Mouse (Mus musculus) splenic B cell, adult 2 months (primary cell): ENCODE measurements around the gene Gm20604.
A peak's percentile ranks its signal among the peaks of the same experiment; 100 is the strongest.

Experiments
- DNase-seq: peaks from one replicate; pipeline ENCODE4 v3.0.0-alpha.2; 2011; ENCODE audit warnings: low read depth, low spot score
- H3K27me3 ChIP-seq: 2 replicates; pipeline ENCODE4 v1.6.1; 2012; ENCODE audit warnings: mild to moderate bottlenecking, low read length, moderate library complexity, mixed read lengths; ENCODE audit not compliant: control insufficient read depth, poor library complexity, insufficient read depth, severe bottlenecking
- H3K36me3 ChIP-seq: 2 replicates; pipeline ENCODE4 v1.6.1; 2012; ENCODE audit warnings: mild to moderate bottlenecking, low read length, moderate library complexity, mixed read lengths; ENCODE audit not compliant: control insufficient read depth, poor library complexity, insufficient read depth, severe bottlenecking

Gene Gm20604

DNA sequence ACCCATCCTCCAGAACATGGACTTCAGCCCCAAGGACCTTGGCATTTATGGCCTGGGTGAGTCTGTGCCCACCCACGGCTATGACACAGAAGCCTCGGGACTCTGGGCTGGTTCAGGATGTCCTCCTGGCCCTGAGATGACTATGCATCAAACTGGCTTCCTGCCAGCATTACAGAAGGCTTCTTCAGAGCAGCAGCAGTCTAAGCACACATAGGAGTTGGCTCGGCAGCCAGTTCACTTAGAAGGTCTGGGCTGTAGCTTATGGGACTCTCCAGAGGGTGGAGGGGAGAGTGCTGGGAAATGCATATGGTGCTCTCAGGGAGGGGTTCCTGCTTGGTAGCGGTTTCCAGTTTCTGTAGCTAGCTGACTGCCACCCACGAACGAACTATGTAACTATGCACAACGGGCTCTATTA lies 32.7 kb downstream of the Gm20604 start:
- no peak for DNase-seq
- H3K36me3 ChIP-seq = no peaks in the 10 kb centered on the region
- H3K27me3 ChIP-seq = no peaks in the 10 kb centered on the region

- no peak for DNase-seq
- no peaks in the 10 kb centered on the region for H3K36me3 ChIP-seq
- no peaks in the 10 kb centered on the region for H3K27me3 ChIP-seq
Observed at GRCm38 (mm10) chr12:102725146-102725545, 33.3 kb downstream of the Gm20604 start.

DNA sequence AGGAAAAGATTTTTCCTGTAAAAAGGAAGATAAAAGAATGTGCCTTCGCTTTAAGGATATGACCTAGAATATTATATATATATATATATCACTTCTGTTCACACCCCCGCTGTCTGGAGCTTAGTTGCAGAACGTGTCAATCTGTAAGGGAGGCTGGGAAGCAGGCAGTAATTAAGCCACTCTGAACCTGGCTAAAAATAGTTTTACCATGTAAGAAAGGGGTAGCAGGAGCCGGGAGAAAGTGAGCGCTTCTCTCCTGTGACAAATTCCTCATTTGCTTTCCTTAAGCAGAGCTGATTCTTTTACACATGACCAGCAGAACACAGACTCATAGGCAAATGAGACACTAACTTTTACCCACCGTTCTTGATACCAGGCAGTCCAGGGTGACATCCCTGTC lies 34.6 kb downstream of the Gm20604 start:
- no peaks in the 10 kb centered on the region for H3K36me3 ChIP-seq
- no peaks in the 10 kb centered on the region for H3K27me3 ChIP-seq
- DNase-seq = no peak

DNA sequence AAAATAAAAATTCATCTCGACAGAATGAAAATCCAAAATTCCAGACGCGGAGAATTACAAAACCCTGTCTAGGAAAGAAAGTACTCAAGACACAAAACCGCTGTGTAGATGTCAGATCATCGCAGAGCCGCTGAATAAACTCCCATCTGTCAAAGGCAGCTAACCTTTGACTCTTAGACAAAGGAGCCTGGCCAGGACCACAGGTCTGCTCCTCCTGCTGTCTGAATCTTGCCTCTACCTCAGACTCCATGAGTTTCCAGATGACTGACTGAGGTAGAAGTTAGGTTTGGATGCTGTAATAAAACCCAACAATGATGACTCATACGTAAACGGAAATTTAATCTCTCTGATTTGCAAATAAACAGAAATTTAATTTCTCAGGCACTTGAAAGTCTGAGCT lies 35.5 kb downstream of the Gm20604 start:
- no peaks in the 10 kb centered on the region for H3K27me3 ChIP-seq
- DNase-seq = no peak
- no peaks in the 10 kb centered on the region for H3K36me3 ChIP-seq

GRCm38 (mm10) chr12:102722451-102722850 lies 36.0 kb downstream of the Gm20604 start:
- no peak for DNase-seq
- H3K36me3 ChIP-seq = no peaks in the 10 kb centered on the region

GRCm38 (mm10) chr12:102719552-102720315 lies 38.7 kb downstream of the Gm20604 start:
- Histone ChIP-seq H3K27me3 (no peaks in the 10 kb centered on the region), H3K36me3 (no peaks in the 10 kb centered on the region)
- DNase-seq = peak; percentile 80

More at GRCm38 (mm10) chr12:102722451-102722850, 36.0 kb downstream of the Gm20604 start:
- H3K27me3 ChIP-seq = no peaks in the 10 kb centered on the region

- H3K36me3 ChIP-seq = no peaks in the 10 kb centered on the region
- H3K27me3 ChIP-seq = no peaks in the 10 kb centered on the region
- DNase-seq = no peak
Observed at GRCm38 (mm10) chr12:102714654-102715395, 43.6 kb downstream of the Gm20604 start.

DNA sequence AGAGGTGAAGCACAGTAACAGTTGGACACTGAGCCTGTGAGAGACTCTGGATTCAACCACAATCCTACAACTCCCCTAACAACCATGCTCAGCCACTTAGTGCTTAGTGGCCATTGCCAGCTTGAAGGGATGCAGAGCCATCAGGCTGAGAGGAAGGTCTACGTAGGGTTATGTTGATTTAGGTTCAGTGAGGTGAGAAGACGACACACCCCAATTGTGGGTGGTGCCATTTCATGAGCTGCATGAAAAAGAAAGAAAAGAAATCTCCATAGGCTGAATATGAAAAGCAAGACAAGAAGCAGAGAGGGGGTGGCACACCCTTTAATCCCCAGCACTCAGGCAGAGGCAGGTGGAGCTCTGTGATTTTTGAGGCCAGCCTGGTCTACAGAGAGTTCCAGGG lies 44.4 kb downstream of the Gm20604 start:
- peak; percentile 71 for DNase-seq
- H3K36me3 ChIP-seq = no peaks in the 10 kb centered on the region
- H3K27me3 ChIP-seq = no peaks in the 10 kb centered on the region

GRCm38 (mm10) chr12:102713153-102713865 lies 45.2 kb downstream of the Gm20604 start:
- Histone ChIP-seq H3K27me3 (no peaks in the 10 kb centered on the region), H3K36me3 (no peaks in the 10 kb centered on the region)
- peak; percentile 35 for DNase-seq

DNA sequence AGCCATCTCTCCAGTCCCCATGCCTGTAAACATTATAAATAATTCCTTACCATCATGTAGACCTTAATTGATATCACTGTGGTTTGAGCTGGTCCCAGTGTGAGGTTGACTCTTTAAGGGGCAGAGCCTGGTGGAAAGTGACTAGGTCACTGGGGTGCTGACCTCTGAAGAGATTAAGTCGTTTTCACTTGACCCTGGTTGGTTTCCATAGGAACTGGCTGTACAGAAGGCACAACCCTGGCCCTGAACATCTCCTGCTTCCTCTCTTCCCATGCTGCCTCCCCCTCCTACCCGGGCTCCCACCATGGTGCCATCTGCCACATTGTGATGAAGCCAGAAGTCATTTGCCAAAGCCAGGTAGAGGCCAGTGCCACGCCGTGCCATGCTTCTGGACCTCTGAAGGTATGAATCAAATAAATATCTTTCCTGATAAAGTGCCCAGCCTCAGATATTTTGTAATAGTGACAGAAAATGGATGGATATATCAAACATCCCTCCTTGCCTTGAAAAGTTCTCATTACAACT lies 47.6 kb downstream of the Gm20604 start:
- DNase-seq = no peak
- no peaks in the 10 kb centered on the region for H3K27me3 ChIP-seq
- no peaks in the 10 kb centered on the region for H3K36me3 ChIP-seq

- H3K36me3 ChIP-seq = no peaks in the 10 kb centered on the region
- no peak for DNase-seq
- H3K27me3 ChIP-seq = no peaks in the 10 kb centered on the region
Observed at GRCm38 (mm10) chr12:102709896-102710295, 48.6 kb downstream of the Gm20604 start.

DNA sequence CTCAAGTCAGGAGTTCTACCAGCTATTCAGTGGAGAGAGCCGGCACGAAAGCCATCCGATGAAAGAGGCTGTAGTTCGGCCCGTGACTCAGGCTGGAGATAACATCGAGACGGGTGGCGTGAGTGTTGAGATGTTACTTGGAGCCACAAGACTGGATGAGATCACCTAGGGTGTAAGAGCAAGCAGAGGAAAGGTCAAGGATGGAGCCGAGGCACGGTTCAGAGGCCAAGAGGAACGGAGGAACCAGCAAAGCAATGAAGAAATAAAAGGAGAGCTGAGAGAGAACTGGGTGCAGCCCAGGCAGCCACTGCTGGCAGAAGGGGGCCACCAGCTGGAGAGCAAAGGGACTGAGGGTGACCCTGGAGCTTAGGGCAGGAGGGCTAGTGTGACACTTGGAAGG lies 50.3 kb downstream of the Gm20604 start:
- no peak for DNase-seq
- H3K36me3 ChIP-seq = no peaks in the 10 kb centered on the region
- no peaks in the 10 kb centered on the region for H3K27me3 ChIP-seq

DNA sequence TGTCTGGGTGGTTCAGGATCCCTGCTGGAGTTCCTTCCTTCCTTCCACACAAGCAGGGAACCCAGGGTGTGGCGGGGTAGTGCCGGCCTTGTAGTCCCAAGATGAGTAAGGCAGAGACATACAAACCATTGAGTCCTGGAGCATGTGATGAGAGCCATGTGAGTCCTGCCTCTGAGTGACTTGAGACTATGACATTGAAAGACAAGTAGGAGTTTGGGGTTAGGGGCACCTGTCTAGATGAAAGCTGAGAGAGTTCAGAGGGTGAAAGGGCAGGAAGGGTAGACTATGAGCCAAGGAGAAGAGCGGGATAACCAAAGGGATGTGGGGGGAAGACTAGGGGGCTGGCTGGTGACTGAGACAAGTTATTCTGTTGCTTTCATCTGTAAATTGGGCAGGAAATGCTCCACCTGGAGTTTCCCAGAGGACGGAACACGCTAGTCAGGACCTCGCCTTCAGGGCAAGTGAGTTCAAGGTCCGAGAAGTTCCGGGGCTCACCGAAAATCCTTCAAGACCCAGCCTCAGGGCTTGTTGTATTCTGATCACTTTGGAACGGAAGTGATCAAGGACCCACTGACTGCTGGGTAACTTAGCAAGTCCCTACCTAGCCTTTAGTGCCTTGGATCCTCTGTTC lies 51.5 kb downstream of the Gm20604 start:
- no peaks in the 10 kb centered on the region for H3K27me3 ChIP-seq
- DNase-seq = no peak
- no peaks in the 10 kb centered on the region for H3K36me3 ChIP-seq

GRCm38 (mm10) chr12:102705906-102706640 lies 52.4 kb downstream of the Gm20604 start:
- H3K27me3 ChIP-seq = no peaks in the 10 kb centered on the region
- H3K36me3 ChIP-seq = no peaks in the 10 kb centered on the region
- DNase-seq = no peak
